Mouse (Mus musculus) lung, embryonic 16.5 days (tissue): ENCODE measurements around the gene Ak1. TPM values are rescaled to one million over a fixed set of nuclear protein-coding genes. Genes with fewer than 3 reads are reported as not detected.

ENCODE experiments used
- ATAC-seq: fragments of 200-750 bp; cut with Nextera tagmentation; 2 replicates; pipeline ENCODE4 v1.8.0; 2017; ENCODE audit warnings: low read depth, mild to moderate bottlenecking, moderate library complexity
- H3K27ac ChIP-seq: fragments of 300-500 bp; sonication (generic); 2 replicates; pipeline ENCODE4 v1.5.1; 2014; ENCODE audit warnings: mild to moderate bottlenecking, control low read depth, low read length
- H3K27me3 ChIP-seq: fragments of 300-500 bp; sonication (generic); 2 replicates; pipeline ENCODE4 v1.6.1; 2014; ENCODE audit warnings: low read depth, low read length, mixed read lengths; ENCODE audit not compliant: control insufficient read depth, insufficient read depth
- H3K36me3 ChIP-seq: fragments of 300-500 bp; sonication (generic); 2 replicates; pipeline ENCODE4 v1.6.1; 2014; ENCODE audit warnings: low read length; ENCODE audit not compliant: control insufficient read depth, insufficient read depth
- H3K4me1 ChIP-seq: fragments of 300-500 bp; sonication (generic); replicated peaks from 2 replicates; pipeline ENCODE4 v1.6.1; 2014; ENCODE audit warnings: low read length, mixed read lengths; ENCODE audit not compliant: control insufficient read depth, insufficient read depth
- H3K4me2 ChIP-seq: fragments of 300-500 bp; sonication (generic); 2 replicates; pipeline ENCODE4 v1.6.1; 2014; ENCODE audit warnings: low read depth, low read length, control low read depth
- H3K4me3 ChIP-seq: fragments of 300-500 bp; sonication (generic); 2 replicates; pipeline ENCODE4 v1.5.1; 2014; ENCODE audit warnings: mild to moderate bottlenecking, low read length, control low read depth
- H3K9ac ChIP-seq: fragments of 300-500 bp; sonication (generic); 2 replicates; pipeline ENCODE4 v1.6.1; 2014; ENCODE audit warnings: low read length, control low read depth
- H3K9me3 ChIP-seq: fragments of 300-500 bp; sonication (generic); 2 replicates; pipeline ENCODE4 v1.6.1; 2016; ENCODE audit warnings: low read length; ENCODE audit not compliant: control insufficient read depth
- WGBS: fragments of 180-500 bp; shearing (Covaris S2); extraction: QIAGEN DNeasy Blood & Tissue Kit; methylation state at CpG from one replicate; pipeline ENCODE4 v1.1.7; 2014; 5-methylcytosine and 5-hydroxymethylcytosine counted together
- polyA plus RNA-seq: library from polyadenylated mRNA; unstranded; fragments of >200 nt; fragmentation: Nextera tagmentation; extraction: Ambion mirVana; gene quantifications from 2 replicates; pipeline ENCODE4 v1.2.1, GENCODE M21; 2015

Ak1 gene
- polyA plus RNA-seq, 1 experiment from 2014 or later = 67.2 TPM

DNA sequence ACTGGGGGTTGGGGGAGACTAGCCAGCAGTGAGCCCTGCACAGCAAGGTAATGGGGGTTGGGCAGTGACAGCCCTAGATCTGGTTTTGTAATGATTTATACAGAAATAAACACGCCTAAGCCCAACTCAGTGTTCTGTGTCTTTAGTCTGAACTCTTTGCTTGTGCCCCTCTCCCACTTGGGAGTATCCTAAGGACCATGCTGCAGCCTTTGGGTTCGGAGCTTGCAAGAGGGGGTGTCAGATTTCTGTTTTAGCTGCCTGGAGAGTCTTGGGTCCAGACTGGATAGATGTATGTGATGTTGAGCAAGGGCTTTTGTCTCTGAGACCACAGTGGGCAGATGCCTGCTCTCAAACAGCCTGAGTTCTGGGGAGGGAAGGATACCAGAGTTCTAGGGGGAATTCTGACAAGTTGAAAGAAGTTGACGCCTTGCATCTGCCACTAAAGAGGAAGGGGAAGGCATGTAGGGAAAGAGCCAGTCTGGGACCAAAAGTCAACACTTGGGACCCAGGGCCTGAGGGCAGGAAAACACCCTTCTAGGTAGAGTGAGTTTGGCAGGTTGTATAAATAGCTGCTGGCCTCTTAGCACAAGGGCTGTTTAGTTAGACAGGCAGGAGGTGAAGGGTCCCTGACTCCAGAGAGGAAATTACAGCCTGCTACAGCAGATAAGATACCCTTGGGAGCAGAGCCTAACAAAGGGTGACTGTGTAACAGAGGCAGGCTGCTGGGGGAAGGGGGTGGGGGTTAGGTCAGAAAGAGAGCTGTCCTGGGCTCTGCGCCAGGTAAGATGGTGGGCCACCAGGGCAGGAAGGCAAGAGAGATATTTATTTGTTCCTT, 659 bp upstream of the Ak1 start:
- no peaks in the 10 kb centered on the region for H3K27me3 ChIP-seq
- ATAC-seq = peak; percentile 85
- WGBS = 9% methylated on average over 4 of the region's 4 CpGs
- H3K9ac ChIP-seq = peak overlapping the region; percentile 33
- H3K4me3 ChIP-seq = no peak overlapping the region
- H3K27ac ChIP-seq = peak overlapping the region; percentile 93
- peaks cover 8% of the 10 kb centered on the region for H3K36me3 ChIP-seq
- H3K4me2 ChIP-seq = peak overlapping the region; percentile 29
- H3K4me1 ChIP-seq = peaks cover 52% of the 10 kb centered on the region
- H3K9me3 ChIP-seq = no peaks in the 10 kb centered on the region

DNA sequence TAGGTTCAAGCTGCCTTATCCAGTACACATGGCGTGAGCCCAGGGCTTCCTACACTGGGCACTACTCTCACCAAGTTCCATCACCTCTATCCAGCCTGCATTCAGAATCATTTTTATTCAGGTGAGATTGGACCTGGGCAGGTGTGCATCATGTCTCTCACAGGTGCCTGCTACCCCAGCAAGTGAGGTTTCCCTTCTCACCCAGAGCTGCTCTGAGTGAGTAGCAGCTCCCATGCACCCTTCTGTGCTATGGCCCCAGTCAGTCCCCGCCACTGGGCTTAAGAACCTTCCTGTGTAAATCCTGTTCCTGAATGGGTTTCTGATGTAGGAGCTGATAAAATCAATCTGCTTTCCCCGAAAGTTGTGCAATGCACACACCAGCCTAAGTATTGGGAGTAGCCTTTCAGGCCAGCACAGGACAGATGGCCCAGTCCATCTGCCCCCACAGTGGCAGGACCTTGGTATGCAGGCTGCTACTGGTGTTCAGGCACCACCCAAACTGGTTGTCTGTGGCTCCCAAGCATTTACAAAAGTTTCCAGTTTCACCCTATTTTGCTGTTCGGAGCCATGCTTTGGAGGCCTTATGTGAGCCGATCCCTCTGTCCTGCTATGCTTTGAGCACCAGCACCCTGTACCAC, 2.7 kb downstream of the Ak1 start:
- Histone ChIP-seq H3K9me3 (no peaks in the 10 kb centered on the region), H3K27ac (peak overlapping the region; percentile 74), H3K4me3 (no peak overlapping the region), H3K4me2 (no peak overlapping the region), H3K27me3 (no peaks in the 10 kb centered on the region), H3K36me3 (no peaks in the 10 kb centered on the region), H3K4me1 (peaks cover 71% of the 10 kb centered on the region), H3K9ac (no peak overlapping the region)
- no peak for ATAC-seq
- WGBS = 59% methylated on average over 5 of the region's 5 CpGs

DNA sequence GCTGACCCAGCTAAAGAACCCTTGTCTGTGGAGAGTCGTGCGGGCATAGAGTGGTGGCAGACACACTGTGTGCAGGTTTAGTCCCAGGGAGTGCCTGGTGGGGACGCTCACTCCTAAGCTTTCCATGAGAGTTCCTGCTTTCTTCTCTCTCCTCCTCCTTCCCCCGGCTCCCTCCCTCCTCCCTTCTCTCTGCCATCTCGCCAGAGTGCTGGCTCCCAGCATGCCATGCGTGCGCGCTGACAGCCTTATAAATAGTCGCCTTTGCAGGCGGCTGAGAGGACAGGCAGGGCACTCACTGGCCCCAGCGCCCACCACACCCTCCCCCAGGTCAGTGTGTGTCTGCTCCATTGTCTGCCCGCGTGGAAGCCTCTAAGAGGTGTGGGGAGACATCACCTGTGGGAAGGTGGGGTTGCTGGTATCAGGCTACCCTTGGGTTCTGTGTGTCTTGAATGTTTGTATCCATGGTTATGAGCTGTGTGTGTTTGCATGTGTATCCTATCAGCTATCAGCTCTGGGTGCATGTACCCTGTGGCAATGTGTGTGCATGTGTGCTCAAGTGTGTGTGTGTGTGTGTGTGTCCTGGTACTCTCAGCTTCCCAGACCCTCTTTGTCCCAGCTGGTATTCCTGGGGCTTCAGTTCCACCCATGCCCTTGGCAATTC, 3.8 kb downstream of the Ak1 start:
- Histone ChIP-seq H3K27ac (peak overlapping the region; percentile 74), H3K9me3 (no peaks in the 10 kb centered on the region), H3K27me3 (no peaks in the 10 kb centered on the region), H3K4me2 (peak overlapping the region; percentile 50), H3K4me3 (peak overlapping the region; percentile 22), H3K36me3 (no peaks in the 10 kb centered on the region), H3K4me1 (peaks cover 63% of the 10 kb centered on the region), H3K9ac (peak overlapping the region; percentile 60)
- 3% methylated on average over 13 of the region's 13 CpGs for WGBS
- ATAC-seq = peak; percentile 24; the same call in 1 of the 2 replicates

DNA sequence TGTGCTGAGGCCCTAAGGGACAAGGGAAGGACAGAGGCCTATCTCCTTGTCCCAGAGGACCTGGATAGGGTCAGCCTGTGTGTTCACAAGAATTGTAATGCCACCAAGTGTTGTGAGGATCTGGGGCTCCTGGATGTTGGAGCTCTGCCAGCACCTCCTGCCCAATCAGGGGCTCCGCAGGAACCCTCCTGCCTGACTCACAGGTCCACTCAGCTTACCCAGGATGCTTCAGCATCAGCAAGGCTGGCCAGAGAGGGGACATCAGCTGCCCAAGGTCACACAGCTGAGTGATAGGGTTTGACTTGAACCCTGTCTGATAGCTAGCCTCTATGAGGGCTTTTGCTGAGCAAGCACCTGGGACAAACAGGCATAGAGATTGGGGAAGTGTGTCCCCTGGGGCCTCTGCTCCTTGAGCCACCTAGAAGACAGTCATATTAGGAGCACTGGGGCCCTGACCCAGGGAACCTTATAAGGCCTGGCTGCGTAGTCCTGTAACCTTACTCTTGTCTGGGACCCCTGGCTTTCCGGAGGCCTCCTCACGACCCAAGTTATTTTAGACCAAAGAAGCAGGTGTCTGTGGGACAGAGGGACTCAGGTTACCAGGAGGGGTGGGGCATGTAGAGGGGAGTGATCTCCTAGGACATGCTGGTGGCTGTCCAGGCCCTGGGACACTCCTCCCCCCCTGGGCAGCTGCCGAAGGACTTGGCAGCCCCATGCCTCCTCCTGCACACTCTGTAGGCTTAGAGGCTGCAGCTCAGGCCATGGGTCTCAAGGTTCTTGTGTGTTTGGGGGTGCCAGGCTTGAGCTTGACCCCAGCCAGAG, 4.5 kb downstream of the Ak1 start:
- Histone ChIP-seq H3K4me2 (peak overlapping the region; percentile 50), H3K4me3 (peak overlapping the region; percentile 22), H3K9me3 (no peaks in the 10 kb centered on the region), H3K27ac (peak overlapping the region; percentile 74), H3K4me1 (peaks cover 55% of the 10 kb centered on the region), H3K27me3 (no peaks in the 10 kb centered on the region), H3K36me3 (no peaks in the 10 kb centered on the region), H3K9ac (peak overlapping the region; percentile 60; the same call in 1 of the 2 replicates)
- WGBS = 34% methylated on average over 5 of the region's 5 CpGs
- ATAC-seq = no peak

DNA sequence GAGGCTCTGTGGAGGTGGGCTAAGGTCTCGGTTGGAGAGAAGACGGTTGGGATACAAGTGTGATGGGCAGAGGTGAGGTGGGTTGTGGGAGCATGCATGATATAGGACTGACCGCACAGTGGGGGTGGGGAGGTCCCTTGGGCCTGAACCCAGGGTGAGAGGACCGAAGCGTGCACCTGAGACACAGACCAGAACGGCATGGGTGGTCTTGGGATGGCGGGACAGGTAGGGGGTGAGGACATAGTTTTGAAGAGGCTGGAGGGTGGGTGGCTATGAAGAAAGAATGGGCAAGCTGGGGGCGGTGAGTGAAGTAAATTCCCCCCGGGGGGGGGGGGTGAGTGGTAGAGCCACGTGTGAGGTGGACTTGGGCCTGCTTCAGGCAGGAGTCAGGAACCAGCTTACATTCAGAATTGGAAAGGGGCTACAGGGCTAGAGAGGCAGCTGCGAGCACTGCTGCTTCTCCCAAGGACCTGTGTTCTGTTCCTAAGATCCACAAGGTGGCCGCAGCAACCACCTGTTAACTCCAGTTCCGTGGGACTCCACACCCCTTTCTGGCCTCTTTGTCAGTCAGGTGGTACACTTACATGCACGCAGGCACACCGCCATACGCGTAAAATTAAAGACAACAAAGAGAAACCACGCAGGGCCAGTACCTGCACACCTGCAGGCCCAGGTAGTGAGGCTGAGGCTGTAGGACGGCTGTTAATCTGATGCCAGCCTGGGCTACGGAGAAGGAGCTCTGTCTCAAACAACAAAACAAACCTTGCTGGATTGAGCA, 5.9 kb downstream of the Ak1 start:
- no peak overlapping the region for H3K4me3 ChIP-seq
- H3K4me2 ChIP-seq = 0 out of 2 replicates have a peak overlapping the region, but pooled peaks have one; percentile 23
- no peak for ATAC-seq
- no peaks in the 10 kb centered on the region for H3K27me3 ChIP-seq
- no peaks in the 10 kb centered on the region for H3K9me3 ChIP-seq
- no peaks in the 10 kb centered on the region for H3K36me3 ChIP-seq
- peak overlapping the region; percentile 39; the same call in 1 of the 2 replicates for H3K9ac ChIP-seq
- H3K4me1 ChIP-seq = peaks cover 49% of the 10 kb centered on the region
- WGBS = 57% methylated on average over 19 of the region's 20 CpGs
- H3K27ac ChIP-seq = peak overlapping the region; percentile 79

DNA sequence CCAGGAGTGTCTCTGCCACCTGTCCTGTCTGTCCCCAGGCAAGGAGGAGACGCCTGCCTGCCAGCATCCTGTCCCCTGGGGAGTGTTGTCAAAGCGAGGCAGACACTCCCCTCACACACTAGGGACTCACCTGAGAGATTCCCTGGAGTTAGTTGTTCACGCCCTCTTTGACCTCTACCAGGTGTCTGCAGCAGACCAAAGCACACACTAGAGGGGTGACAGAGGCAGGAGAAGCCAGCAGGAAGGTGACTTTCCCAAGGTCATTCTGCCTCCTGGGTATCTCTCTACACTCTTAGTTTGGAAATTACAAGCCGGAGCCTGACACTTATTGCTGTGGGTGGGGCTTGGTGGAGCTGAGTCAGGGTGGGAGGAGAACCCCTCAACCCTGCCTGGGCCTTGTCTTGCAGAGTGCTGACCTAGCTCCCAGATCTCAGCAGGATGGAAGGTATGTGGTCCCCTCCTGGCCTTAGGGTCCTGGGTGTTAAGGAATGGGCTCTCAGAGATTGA, 6.5 kb downstream of the Ak1 start:
- 56% methylated on average over 4 of the region's 4 CpGs for WGBS

DNA sequence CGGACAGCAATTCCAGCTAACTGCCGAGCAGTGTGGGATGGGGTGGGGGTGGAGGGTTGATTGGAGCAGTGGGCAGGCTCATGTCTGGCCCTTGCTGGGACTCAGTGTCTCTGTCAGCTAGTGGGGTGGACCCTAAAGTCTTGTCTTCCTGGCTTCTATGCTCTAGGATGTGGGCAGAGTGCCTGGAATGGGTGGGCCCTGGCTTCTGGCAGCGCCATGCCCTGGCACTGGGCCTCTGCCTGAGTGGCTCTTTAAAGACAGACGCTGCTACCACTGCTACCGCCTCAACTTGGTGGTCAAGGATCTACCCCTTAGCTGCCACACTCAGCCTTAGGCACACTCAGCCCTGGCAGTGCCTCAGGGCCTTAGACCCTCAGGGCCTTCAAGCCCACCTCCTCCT, 7.2 kb downstream of the Ak1 start:
- Histone ChIP-seq H3K27me3 (no peaks in the 10 kb centered on the region), H3K4me3 (no peak overlapping the region), H3K4me1 (peaks cover 49% of the 10 kb centered on the region), H3K9me3 (no peaks in the 10 kb centered on the region), H3K9ac (peak overlapping the region; percentile 45), H3K27ac (peak overlapping the region; percentile 79), H3K4me2 (peak overlapping the region; percentile 23), H3K36me3 (no peaks in the 10 kb centered on the region)
- 25% methylated on average over 5 of the region's 5 CpGs for WGBS
- peak; percentile 50 for ATAC-seq

More for the DNA sequence above, 6.5 kb downstream of the Ak1 start:
- Histone ChIP-seq H3K4me2 (peak overlapping the region; percentile 23), H3K27ac (peak overlapping the region; percentile 79), H3K36me3 (no peaks in the 10 kb centered on the region), H3K27me3 (no peaks in the 10 kb centered on the region), H3K9me3 (no peaks in the 10 kb centered on the region), H3K4me1 (peaks cover 49% of the 10 kb centered on the region), H3K4me3 (0 out of 2 replicates have a peak overlapping the region, but pooled peaks have one; percentile 0), H3K9ac (peak overlapping the region; percentile 45)
- ATAC-seq = peak; percentile 8; the same call in 1 of the 2 replicates
